In the genomic region with DNA sequence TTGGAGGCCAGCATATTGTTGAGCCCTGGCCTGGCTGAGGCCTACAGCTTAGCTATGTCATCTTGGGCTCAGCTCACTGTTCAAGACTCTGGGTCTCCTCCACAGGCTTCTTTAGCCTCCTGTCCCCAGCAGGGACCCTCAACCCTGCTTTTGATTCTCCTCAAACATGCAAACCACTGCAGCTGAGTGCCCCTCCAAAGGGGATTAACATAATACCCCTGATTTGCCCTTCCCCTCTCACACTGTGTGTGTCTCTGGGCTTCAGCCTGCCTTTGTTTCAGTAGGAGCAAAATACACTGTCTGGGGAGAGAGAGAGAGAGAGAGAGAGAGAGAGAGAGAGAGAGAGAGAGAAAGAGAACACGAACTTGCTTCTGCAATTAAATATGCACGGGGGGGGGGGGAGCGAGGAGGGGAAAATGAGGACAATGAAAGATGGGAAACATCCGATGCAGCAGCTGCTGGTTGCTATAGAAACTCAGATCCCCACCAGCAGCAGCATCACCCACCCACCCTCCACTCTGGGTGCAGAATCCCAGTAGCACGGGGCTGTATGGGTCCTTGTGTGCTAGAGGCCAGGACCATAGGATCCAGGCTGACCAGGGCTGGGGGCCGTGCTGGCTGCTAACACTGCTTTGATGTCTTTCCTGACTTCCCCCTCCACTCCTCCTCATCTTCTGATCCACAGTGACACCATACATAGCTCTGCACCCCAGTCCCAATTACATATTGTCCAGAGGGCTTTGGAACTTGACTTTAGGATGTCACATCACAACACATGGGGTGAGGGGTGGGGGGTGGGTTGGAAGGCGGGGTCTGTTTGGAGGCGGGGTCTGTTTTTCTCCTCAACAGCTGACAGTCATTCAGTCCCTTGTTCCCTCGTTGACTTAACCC, we compare ENCODE assay signal across 15 mouse cellular contexts.
DNase-seq lines count a peak whose midpoint lies in the region; ATAC-seq and TF ChIP-seq lines count a peak whose summit lies in the region.
"Had no signal": no experiment of that assay in that cellular context is flagged by ENCODE, and none has a peak within 500 bp of the region (broad histone marks: within the 10 kb centered on the region; RNA-seq: fewer than 3 reads in every experiment).

No protein-coding gene starts in this region.

- H3K4me1 ChIP-seq in embryonic facial prominence, embryonic 14.5 days (ENCODE audit: control insufficient read depth, insufficient read depth, low read length): 0 out of 2 replicates have a peak, but pooled peaks cover 4% of the 10 kb centered on the region
- H3K4me1 ChIP-seq in hindbrain, embryonic 13.5 days (replicated peaks): peaks cover 43% of the 10 kb centered on the region
- peaks cover 17% of the 10 kb centered on the region; the same call in 1 of the 2 replicates for H3K4me1 ChIP-seq in midbrain, postnatal 0 days (ENCODE audit: insufficient read depth, low read length)

- no peak for TF ChIP-seq CTCF in midbrain, postnatal 0 days (IDR thresholded peaks at IDR 0.05)

- H3K4me3 ChIP-seq in embryonic facial prominence, embryonic 14.5 days (ENCODE audit: low read depth, low read length): no peak overlapping the region
- no peak overlapping the region for H3K4me3 ChIP-seq in hindbrain, embryonic 13.5 days
- H3K4me3 ChIP-seq in midbrain, postnatal 0 days (ENCODE audit: low read depth, low read length): no peak overlapping the region
- H3K4me3 ChIP-seq: heart, embryonic 10.5 days had no signal

- H3K9me3 ChIP-seq in embryonic facial prominence, embryonic 14.5 days (ENCODE audit: control insufficient read depth, low read length): no peaks in the 10 kb centered on the region
- H3K9me3 ChIP-seq in hindbrain, embryonic 13.5 days: no peaks in the 10 kb centered on the region
- H3K9me3 ChIP-seq in midbrain, postnatal 0 days (ENCODE audit: low read length): no peaks in the 10 kb centered on the region
- H3K9me3 ChIP-seq: heart, embryonic 10.5 days had no signal

- H3K36me3 ChIP-seq in embryonic facial prominence, embryonic 14.5 days (ENCODE audit: control insufficient read depth, insufficient read depth, low read length): no peaks in the 10 kb centered on the region
- no peaks in the 10 kb centered on the region for H3K36me3 ChIP-seq in hindbrain, embryonic 13.5 days
- no peaks in the 10 kb centered on the region; the same call in 1 of the 2 replicates for H3K36me3 ChIP-seq in midbrain, postnatal 0 days (ENCODE audit: insufficient read depth, low read length)
- H3K36me3 ChIP-seq: heart, embryonic 10.5 days had no signal

- peak; percentile 73; the same call in 1 of the 2 replicates for ATAC-seq in embryonic facial prominence, embryonic 14.5 days (ENCODE audit: low read depth)
- peak; percentile 86 for ATAC-seq in hindbrain, embryonic 13.5 days (ENCODE audit: low FRiP score)
- peak; percentile 79 for ATAC-seq in midbrain, postnatal 0 days (ENCODE audit: low FRiP score)
- ATAC-seq in erythroblast, adult 5-6 weeks (replicated peaks; ENCODE audit: low FRiP score, poor library complexity, severe bottlenecking): no peak
- ATAC-seq: CD4-positive, CD25-positive, alpha-beta regulatory T cell, adult 4 months had no signal

- H3K27ac ChIP-seq in embryonic facial prominence, embryonic 14.5 days (replicated peaks; ENCODE audit: low read depth, low read length): no peak overlapping the region
- peak overlapping the region; percentile 97 for H3K27ac ChIP-seq in hindbrain, embryonic 13.5 days
- peak overlapping the region; percentile 85 for H3K27ac ChIP-seq in midbrain, postnatal 0 days (ENCODE audit: low read depth, low read length)
- H3K27ac ChIP-seq: heart, embryonic 10.5 days; liver, embryonic 14.5 days; macrophage had no signal

- no peaks in the 10 kb centered on the region for H3K27me3 ChIP-seq in embryonic facial prominence, embryonic 14.5 days (replicated peaks; ENCODE audit: control insufficient read depth, insufficient read depth, low read length)
- no peaks in the 10 kb centered on the region for H3K27me3 ChIP-seq in hindbrain, embryonic 13.5 days
- no peaks in the 10 kb centered on the region for H3K27me3 ChIP-seq in midbrain, postnatal 0 days (ENCODE audit: insufficient read depth, low read length)

- peak; percentile 19 for DNase-seq in embryo, embryonic 10 days (ENCODE audit: low spot score)
- DNase-seq in embryonic facial prominence, embryonic 14.5 days (ENCODE audit: low spot score): no peak
- peak; percentile 66 for DNase-seq in midbrain, postnatal 0 days (ENCODE audit: low spot score)
- DNase-seq in adrenal gland, postnatal 4 days (ENCODE audit: low spot score in 2 of 2): no peak
- no peak for DNase-seq in ovary, postnatal 14 days (ENCODE audit: low spot score)
- DNase-seq in adipocyte (ENCODE audit: low spot score): no peak
- DNase-seq: cerebellum, adult 9-10 months; kidney, postnatal 25 days; thymus, postnatal 14 days had no signal

- H3K9ac ChIP-seq in embryonic facial prominence, embryonic 14.5 days (ENCODE audit: low read depth, low read length): no peak overlapping the region
- 0 out of 2 replicates have a peak overlapping the region, but pooled peaks have one; percentile 51 for H3K9ac ChIP-seq in hindbrain, embryonic 13.5 days
- 0 out of 2 replicates have a peak overlapping the region, but pooled peaks have one; percentile 36 for H3K9ac ChIP-seq in midbrain, postnatal 0 days (replicated peaks; ENCODE audit: low read length, poor library complexity, severe bottlenecking)
- H3K9ac ChIP-seq: liver, embryonic 14.5 days had no signal

- no peak overlapping the region for H3K4me2 ChIP-seq in embryonic facial prominence, embryonic 14.5 days (ENCODE audit: low read depth, low read length)
- H3K4me2 ChIP-seq in hindbrain, embryonic 13.5 days: no peak overlapping the region
- H3K4me2 ChIP-seq in midbrain, postnatal 0 days (ENCODE audit: low read depth, low read length, poor library complexity, severe bottlenecking): no peak overlapping the region

- WGBS in embryonic facial prominence, embryonic 14.5 days: 13% methylated on average over 8 of the region's 9 CpGs
- 6% methylated on average over 8 of the region's 9 CpGs for WGBS in hindbrain, embryonic 13.5 days
- WGBS in midbrain, postnatal 0 days: 2% methylated on average over 7 of the region's 9 CpGs

Comparison
In these comparisons a context has a peak if more than half of its experiments do, and no peak if none do; other contexts are left out.
1. DNase-seq: peak in embryo, embryonic 10 days (single experiment) and midbrain, postnatal 0 days (single experiment); none in embryonic facial prominence, embryonic 14.5 days (single experiment), adrenal gland, postnatal 4 days (0 of 2), ovary, postnatal 14 days (single experiment) and adipocyte (single experiment).